Mouse (Mus musculus) kidney, postnatal 0 days (tissue): ENCODE results near the gene Large2. TPM values are rescaled to one million over a fixed set of nuclear protein-coding genes. Genes with fewer than 3 reads are reported as not detected.

Experiments
- ATAC-seq: fragments of 200-750 bp; cut with Nextera tagmentation; replicated peaks from 2 replicates; pipeline ENCODE4 v1.8.0; 2017; ENCODE audit warnings: low read depth, moderate number of reproducible peaks, moderate TSS enrichment, moderate library complexity; ENCODE audit not compliant: low FRiP score
- DNase-seq: peaks from one replicate; pipeline ENCODE4 v3.0.0-alpha.2; 2016; ENCODE audit warnings: low spot score
- H3K27ac ChIP-seq: fragments of 300-500 bp; sonication (generic); 2 replicates; pipeline ENCODE4 v1.5.1; 2014; ENCODE audit warnings: mild to moderate bottlenecking
- H3K27me3 ChIP-seq: fragments of 300-500 bp; sonication (generic); 2 replicates; pipeline ENCODE4 v1.6.1; 2014; ENCODE audit warnings: low read length, mixed read lengths; ENCODE audit not compliant: insufficient read depth
- H3K36me3 ChIP-seq: fragments of 300-500 bp; sonication (generic); 2 replicates; pipeline ENCODE4 v1.6.1; 2014; ENCODE audit warnings: low read length, mixed read lengths; ENCODE audit not compliant: insufficient read depth
- H3K4me1 ChIP-seq: fragments of 300-500 bp; sonication (generic); replicated peaks from 2 replicates; pipeline ENCODE4 v1.6.1; 2014; ENCODE audit warnings: antibody characterized with exemption, low read length, mixed read lengths; ENCODE audit not compliant: insufficient read depth
- H3K4me2 ChIP-seq: fragments of 300-500 bp; sonication (generic); 2 replicates; pipeline ENCODE4 v1.6.1; 2014; ENCODE audit warnings: mild to moderate bottlenecking, low read length, moderate library complexity, mixed read lengths
- H3K4me3 ChIP-seq: fragments of 300-500 bp; sonication (generic); replicated peaks from 2 replicates; pipeline ENCODE4 v1.5.1; 2014; ENCODE audit warnings: low read depth, low read length
- H3K9ac ChIP-seq: fragments of 300-500 bp; sonication (generic); 2 replicates; pipeline ENCODE4 v1.6.1; 2014; ENCODE audit warnings: low read depth, low read length
- H3K9me3 ChIP-seq: fragments of 300-500 bp; sonication (generic); replicated peaks from 2 replicates; pipeline ENCODE4 v1.6.1; 2016; ENCODE audit warnings: low read length, inconsistent platforms, mixed read lengths
- CTCF ChIP-seq: IDR thresholded peaks from 2 replicates; pipeline ENCODE4 v1.5.1; 2016; ENCODE audit warnings: antibody characterized with exemption, low read depth, mild to moderate bottlenecking, moderate library complexity
- WGBS: fragments of 180-500 bp; shearing (Covaris S2); extraction: QIAGEN DNeasy Blood & Tissue Kit; methylation state at CpG from one replicate; pipeline ENCODE4 v1.1.7; 2014; 5-methylcytosine and 5-hydroxymethylcytosine counted together
- polyA plus RNA-seq: library from polyadenylated mRNA; unstranded; fragments of >200 nt; fragmentation: Nextera tagmentation; extraction: Ambion mirVana; gene quantifications from 2 replicates; pipeline ENCODE4 v1.2.1, GENCODE M21; 2015

Large2 gene
- 30.6 and 34.3 TPM in 2 replicates for polyA plus RNA-seq

DNA sequence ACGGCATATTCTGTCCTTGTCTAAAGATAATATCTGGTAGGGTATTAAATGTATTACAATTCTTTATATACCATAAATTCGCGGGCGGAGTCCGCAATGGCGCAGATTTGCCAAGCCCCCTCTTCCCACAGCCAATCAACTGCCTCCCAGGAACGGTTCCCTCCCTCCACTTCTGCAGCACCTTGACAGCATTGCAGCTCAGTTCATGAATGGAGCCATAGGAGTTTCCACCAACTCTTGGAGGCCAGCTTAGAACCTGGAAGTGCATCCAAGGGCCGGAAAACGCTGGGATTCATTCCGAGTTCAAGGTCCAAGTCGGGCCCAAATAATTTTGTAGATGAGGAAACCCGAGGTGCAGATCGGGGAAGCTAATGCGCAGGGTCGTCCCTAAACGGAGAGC lies at the start of gene Large2, which contains the start of gene Pex16:
Large2 (minus strand) TSS at position 356 of the 400 bp plus-strand sequence.
Pex16 (plus strand) TSS at position 163 of the 400 bp plus-strand sequence.
- 3% methylated on average over 16 of the region's 16 CpGs for WGBS
- H3K9me3 ChIP-seq = no peaks in the 10 kb centered on the region
- peaks cover 25% of the 10 kb centered on the region for H3K4me1 ChIP-seq

DNA sequence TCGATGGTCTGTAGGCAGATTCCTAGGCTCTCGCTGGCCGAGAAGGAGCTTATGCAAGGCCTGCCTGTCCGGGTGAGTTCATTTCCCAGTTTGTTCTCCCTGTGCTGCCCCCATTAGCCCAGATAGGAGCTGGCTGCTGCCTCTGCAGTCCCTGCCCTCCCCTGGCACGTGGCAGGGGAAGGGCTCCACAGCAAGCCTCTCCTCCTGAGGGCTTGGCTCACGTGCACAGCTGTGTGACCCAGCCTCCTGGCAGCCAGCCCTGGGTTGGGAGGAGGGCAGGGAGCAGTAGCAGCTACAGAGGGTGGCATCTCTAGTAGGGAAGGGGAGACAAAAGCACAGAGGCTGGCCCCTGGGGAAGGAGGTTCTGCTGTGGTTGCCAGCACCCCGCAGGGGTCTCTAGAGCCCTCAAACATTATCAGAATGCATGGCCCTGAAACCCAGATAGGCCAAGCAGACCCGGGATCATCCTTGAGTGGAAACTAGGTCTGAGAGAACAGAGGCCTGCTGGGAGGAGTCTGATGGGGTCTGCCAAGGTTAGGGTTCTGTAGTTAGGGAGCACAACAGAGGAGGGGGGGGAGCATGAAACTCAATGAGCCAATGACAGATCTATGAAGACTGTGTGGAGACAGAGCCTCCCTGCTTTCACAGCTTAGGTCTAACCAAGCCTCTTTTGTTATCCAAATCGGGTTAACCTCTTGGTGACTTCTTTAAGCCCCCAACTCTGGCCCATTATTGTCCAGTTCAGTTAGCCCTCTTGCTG lies 49.2 kb upstream of the Large2 start:
- ATAC-seq = peak; percentile 30; the same call in 1 of the 2 replicates
- Histone ChIP-seq H3K36me3 (peaks cover 35% of the 10 kb centered on the region), H3K9ac (no peak overlapping the region)

More for the DNA sequence above, at the start of gene Large2, which contains the start of gene Pex16:
- H3K4me2 ChIP-seq = peak within 1 kb of the TSS; percentile 69
- H3K4me3 ChIP-seq = peak within 1 kb of the TSS; percentile 53
- peak within 1 kb of the TSS; percentile 75 for H3K9ac ChIP-seq
- H3K27me3 ChIP-seq = no peaks in the 10 kb centered on the region
- no peak for TF ChIP-seq CTCF
- ATAC-seq (no peak), DNase-seq (peak; percentile 68)
- H3K27ac ChIP-seq = peak within 1 kb of the TSS; percentile 97
- peaks cover 18% of the 10 kb centered on the region for H3K36me3 ChIP-seq

DNA sequence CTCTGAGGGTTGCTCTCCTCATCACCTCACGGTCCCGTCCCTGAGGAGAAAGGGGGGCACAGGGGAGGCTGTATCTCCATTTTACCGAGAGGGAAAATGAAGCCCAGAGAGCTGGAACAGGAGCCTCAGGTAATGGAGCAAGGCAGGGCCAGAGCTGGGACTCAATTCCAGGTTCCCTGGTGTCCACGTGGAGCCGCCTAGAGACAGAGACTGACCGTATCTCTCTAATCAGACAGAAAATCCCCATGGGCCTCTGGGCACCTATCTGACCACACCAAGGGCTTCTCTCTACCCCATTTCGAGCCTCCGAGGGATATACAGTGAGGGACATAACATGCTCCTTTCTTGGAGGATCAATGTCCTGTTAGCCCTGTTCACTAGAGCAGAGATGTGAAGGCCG lies 48.5 kb upstream of the Large2 start:
- no peak overlapping the region for H3K4me3 ChIP-seq
- 90% methylated on average over 9 of the region's 9 CpGs for WGBS
- H3K4me1 ChIP-seq = peaks cover 25% of the 10 kb centered on the region; the same call in 1 of the 2 replicates
- 0 out of 2 replicates have a peak overlapping the region, but pooled peaks have one; percentile 6 for H3K27ac ChIP-seq
- no peaks in the 10 kb centered on the region for H3K9me3 ChIP-seq
- no peak overlapping the region for H3K9ac ChIP-seq
- ATAC-seq (no peak), DNase-seq (no peak)
- H3K36me3 ChIP-seq = peaks cover 36% of the 10 kb centered on the region
- H3K27me3 ChIP-seq = no peaks in the 10 kb centered on the region
- no peak for TF ChIP-seq CTCF
- no peak overlapping the region for H3K4me2 ChIP-seq

More for the DNA sequence above, 49.2 kb upstream of the Large2 start:
- Histone ChIP-seq H3K4me3 (no peak overlapping the region), H3K27me3 (no peaks in the 10 kb centered on the region), H3K4me1 (peaks cover 25% of the 10 kb centered on the region; the same call in 1 of the 2 replicates), H3K9me3 (no peaks in the 10 kb centered on the region), H3K4me2 (no peak overlapping the region), H3K27ac (0 out of 2 replicates have a peak overlapping the region, but pooled peaks have one; percentile 66)
- TF ChIP-seq CTCF = no peak
- no peak for DNase-seq
- WGBS = 76% methylated on average over 9 of the region's 9 CpGs

- DNase-seq (peak; percentile 53), ATAC-seq (no peak; the same call in 1 of the 2 replicates)
- no peak overlapping the region for H3K4me3 ChIP-seq
- H3K9me3 ChIP-seq = no peaks in the 10 kb centered on the region
- H3K4me2 ChIP-seq = no peak overlapping the region
- H3K27me3 ChIP-seq = no peaks in the 10 kb centered on the region
- 61% methylated on average over 10 of the region's 10 CpGs for WGBS
- peaks cover 42% of the 10 kb centered on the region for H3K36me3 ChIP-seq
- no peak overlapping the region for H3K9ac ChIP-seq
- H3K4me1 ChIP-seq = 0 out of 2 replicates have a peak, but pooled peaks cover 21% of the 10 kb centered on the region
- H3K27ac ChIP-seq = 0 out of 2 replicates have a peak overlapping the region, but pooled peaks have one; percentile 6
- peak; percentile 43 for TF ChIP-seq CTCF
These were observed 47.9 kb upstream of the Large2 start for GRCm38 (mm10) chr2:92422388-92423135.

DNA sequence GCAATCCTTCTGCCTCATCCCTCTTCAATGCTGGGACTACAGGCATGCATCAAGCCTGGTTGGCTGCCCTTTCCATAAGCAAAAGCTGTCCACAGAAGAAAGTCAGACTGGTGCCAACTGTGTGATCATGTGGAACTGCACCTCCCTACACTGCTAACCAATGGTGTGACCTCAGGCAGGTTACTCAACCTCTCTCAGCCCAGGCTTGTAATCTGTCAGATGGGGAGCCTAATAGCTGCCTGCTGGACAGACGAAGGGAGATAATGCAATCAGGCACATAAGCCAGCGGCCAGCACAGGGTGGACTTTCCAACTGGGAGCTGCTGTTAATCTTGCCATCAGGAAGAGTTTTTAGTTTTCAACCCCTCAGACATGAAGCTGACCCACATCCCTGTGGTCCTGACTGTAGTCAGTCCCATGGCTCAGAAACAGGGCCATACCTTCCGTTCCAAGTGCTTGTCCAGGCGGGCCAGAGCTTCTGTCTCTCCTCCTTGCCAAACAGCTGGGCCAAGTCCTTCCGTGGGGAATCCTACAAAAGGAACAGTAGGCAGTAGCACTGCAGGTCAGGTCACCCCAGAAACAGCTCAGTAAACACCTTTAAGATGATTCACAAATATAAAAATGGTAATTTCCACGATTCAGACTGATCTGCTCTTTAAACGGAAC lies 47.2 kb upstream of the Large2 start:
- 91% methylated on average over 7 of the region's 7 CpGs for WGBS
- Histone ChIP-seq H3K4me2 (no peak overlapping the region), H3K27me3 (no peaks in the 10 kb centered on the region), H3K9me3 (no peaks in the 10 kb centered on the region), H3K36me3 (peaks cover 45% of the 10 kb centered on the region), H3K27ac (no peak overlapping the region), H3K4me3 (no peak overlapping the region), H3K9ac (no peak overlapping the region), H3K4me1 (0 out of 2 replicates have a peak, but pooled peaks cover 18% of the 10 kb centered on the region)
- ATAC-seq (no peak), DNase-seq (no peak)
- no peak for TF ChIP-seq CTCF
